Mouse (Mus musculus): ENCODE results near the gene Apol7b. TPM values are rescaled to one million over a fixed set of nuclear protein-coding genes. Genes with fewer than 3 reads are reported as not detected.

The Apol7b gene
- polyA plus RNA-seq, 2 experiments from 2014 or later = 0.21 to 0.31 TPM

GRCm38 (mm10) chr15:77384340-77385030, 62.8 kb downstream of the Apol7b start:
- no peak for ATAC-seq

DNA sequence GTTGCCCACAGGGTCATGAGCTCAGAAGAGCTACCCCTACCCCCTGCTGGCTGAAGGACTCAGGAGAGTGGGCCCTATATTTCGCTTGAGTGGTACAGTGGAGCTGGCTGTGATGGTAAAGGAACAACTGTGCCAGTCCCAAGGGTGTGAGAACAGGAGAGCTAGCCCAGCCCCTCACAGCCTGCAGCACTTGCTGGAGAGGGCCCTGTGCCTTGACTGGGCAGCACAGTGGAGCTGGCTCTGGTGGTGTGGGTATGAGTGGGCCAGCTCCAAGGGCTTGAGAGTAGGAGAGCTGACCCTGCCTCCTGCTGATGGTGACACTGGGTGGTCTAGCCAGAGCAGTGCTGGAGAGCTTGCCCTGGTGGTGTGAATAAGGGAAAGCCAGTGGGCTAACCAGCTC, 64.4 kb downstream of the Apol7b start:
- no peak for ATAC-seq

DNA sequence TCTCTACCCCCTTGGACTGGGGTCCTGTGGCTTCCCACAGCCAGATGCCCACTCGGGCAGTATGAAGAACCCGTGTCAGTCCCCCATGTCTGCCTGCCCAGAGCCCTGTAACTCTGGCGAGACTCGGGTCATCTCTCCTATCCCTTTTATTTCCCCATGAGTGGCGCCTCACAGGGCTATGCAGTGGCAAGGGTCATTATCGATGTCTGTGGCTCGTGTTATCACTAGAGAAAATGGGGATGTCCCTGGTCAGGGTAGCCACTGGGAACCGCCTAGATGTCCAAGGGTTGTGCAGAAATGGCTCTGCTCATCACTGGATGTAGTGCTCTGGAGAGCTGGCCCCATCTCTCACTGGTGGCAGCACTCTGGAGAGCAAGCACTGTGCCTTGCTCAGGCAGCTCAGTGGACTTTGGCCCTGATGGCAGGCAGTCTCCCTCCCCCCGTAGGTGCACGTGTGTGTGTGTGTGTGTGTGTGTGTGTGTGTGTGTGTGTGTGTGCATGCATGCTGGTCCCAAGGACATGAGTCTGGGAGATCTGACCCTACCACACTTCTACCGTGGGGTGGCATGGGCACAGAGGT, 64.9 kb downstream of the Apol7b start:
- ATAC-seq = no peak

GRCm38 (mm10) chr15:77381481-77381880, 65.8 kb downstream of the Apol7b start:
- ATAC-seq = no peak

- no peak for ATAC-seq
These were observed 67.4 kb downstream of the Apol7b start for GRCm38 (mm10) chr15:77379921-77380320.

DNA sequence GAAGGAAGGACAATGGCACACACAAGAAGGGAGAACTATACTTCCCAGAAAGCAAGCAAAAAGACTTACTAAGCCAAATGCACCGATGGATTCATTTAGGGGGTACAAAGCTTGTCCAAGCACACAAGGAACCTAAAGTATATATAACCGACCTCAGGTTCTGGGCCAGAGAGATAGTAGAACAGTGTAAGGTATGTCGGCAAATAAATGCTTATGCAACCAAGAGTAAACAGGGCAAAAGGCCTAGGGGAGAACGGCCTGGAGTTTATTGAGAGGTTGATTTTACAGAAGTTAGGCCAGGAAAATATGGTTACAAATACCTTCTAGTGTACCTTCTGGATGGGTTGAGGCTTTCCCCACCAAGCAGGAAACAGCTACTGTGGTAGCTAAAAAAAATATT, 69.9 kb downstream of the Apol7b start:
- ATAC-seq = no peak

DNA sequence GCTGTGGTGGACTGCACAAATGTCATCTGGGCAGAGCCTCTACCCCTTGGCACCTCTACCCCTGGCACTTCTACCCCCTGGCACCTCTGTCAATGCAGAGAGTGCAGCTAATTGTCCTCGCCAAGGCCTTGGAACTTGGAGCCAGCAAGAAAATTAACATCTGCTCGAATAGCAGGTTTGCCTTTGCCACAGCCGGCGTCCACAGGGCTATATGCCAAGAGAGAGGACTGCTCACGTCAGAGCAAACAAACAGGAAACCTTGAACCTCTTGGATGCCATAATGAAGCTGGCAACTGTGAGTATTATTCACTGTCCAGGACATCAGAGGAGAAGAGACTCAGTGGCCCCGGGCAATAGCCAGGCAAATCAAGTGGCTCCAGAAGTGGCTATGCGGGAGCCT, 70.4 kb downstream of the Apol7b start:
- ATAC-seq = no peak

Other genes starting within 250 kb of the Apol7b start
- gene Rbfox2, start 140.5 kb downstream of the Apol7b start, polyA plus RNA-seq (2017; shearing (Covaris generic)) = under 1 TPM in 1 of 2 experiments, not detected in 1; 0.05 TPM
- not detected for gene Apol7a, start 48.4 kb downstream of the Apol7b start, polyA plus RNA-seq (2017; shearing (Covaris generic))
- 10 to 100 TPM; 11.5 to 12.7 TPM for gene Apol9a, start 36.4 kb downstream of the Apol7b start, polyA plus RNA-seq (2017; shearing (Covaris generic))
- gene Apol10a, start 29.6 kb upstream of the Apol7b start, polyA plus RNA-seq (2017; shearing (Covaris generic)) = not detected
- gene Apol11a, start 60.8 kb upstream of the Apol7b start, polyA plus RNA-seq (2017; shearing (Covaris generic)) = under 1 TPM in 1 of 2 experiments, not detected in 1; 0.27 TPM
- not detected for gene Apol7c, start 85.8 kb upstream of the Apol7b start, polyA plus RNA-seq (2017; shearing (Covaris generic))
- not detected for gene 1700025B11Rik, start 114.4 kb upstream of the Apol7b start, polyA plus RNA-seq (2017; shearing (Covaris generic))
- gene Apol10b, start 148.6 kb upstream of the Apol7b start, polyA plus RNA-seq (2017; shearing (Covaris generic)) = 1 to 10 TPM; 3.3 to 7.0 TPM
- not detected for gene Gm36245, start 151.8 kb upstream of the Apol7b start, polyA plus RNA-seq (2017; shearing (Covaris generic))
- 1 to 10 TPM in 1 of 2 experiments, under 1 TPM in 1; 0.22 to 2.4 TPM for gene Apol11b, start 195.8 kb upstream of the Apol7b start, polyA plus RNA-seq (2017; shearing (Covaris generic))